Mouse (Mus musculus): ENCODE results near the gene Ercc6l2.

The Ercc6l2 gene

DNA sequence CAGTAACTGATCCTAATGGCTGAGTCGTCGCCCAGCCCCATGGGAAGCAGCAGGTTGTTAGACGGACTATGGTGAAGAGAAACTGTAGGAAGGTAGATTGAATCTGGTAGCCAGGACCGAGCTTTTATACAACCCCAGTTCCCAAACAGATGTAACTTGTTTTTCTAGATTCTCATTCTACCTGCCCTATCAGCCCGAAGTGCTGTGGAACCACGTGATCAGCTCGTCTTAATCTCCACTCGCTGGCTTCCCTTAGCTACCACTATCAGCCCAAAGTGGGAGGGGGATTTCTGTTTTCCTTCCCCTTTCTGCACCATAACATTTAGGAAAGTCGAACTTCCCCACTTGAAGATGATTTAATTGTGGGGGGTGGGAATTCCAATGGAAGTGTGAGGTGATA is 121.3 kb downstream of the Ercc6l2 start:
- no peak for DNase-seq

DNA sequence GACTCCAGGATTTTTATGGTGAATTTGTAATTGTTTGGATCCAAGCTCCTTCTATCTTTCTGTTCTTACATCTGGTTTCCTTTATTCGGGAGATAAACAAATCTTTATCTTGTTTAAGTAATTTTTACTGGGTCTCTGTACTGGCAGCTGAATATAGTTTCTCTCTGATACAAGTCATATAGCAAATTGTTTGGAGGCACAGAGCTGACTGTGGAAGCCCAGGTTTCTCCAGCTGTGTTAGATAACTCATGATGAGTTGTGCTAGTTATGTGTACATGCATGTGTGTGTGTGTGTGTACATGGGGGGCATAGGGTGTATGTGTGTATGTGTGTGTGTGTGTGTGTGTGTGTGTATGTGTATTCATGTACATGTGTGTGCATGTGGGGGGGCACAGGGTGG is 125.2 kb downstream of the Ercc6l2 start:
- no peak for DNase-seq

DNA sequence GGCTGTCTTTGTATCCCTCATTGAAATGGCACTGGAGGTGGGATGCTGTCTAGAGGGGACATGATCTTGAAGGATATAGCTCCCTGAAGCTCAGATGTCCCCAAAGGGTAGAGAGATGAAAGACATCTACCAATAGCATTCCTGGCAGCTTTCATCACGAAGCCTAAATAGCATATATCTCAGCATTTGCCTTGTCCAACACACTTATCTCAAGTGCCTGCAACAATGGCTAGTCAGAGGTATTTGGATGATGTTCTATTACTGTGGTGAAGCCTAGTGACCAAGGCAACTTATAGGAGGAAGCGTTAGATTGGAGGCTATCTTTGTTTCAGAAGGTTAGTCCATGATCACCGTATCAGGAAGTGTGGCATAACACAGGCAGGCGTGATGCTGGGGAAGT is 126.1 kb downstream of the Ercc6l2 start:
- DNase-seq: no peak

DNA sequence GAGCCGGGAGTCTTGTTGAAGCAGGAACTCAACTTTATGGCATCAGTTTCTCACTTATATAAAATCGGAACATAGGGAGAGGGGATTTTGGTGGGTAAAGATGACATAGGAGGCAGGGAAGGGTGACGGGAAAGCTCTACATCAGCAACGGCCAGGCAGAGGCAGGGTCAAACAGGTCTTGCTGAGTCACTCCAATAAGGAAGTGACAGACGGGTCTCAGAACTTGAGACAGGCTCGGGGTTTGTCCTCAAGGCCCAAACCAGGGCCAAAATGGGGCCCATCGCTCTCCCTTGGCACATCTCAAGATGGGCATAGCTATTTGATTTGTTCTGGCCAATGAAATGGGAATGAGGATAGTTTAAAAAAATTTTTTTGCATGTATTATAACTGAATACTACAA is 128.6 kb downstream of the Ercc6l2 start:
- DNase-seq: no peak

- DNase-seq: no peak
Observed at GRCm38 (mm10) chr13:63944344-63945021, 129.4 kb downstream of the Ercc6l2 start.
